Mouse (Mus musculus): ENCODE measurements around the gene R3hcc1l. TPM values are rescaled to one million over a fixed set of nuclear protein-coding genes. Genes with fewer than 3 reads are reported as not detected.

The R3hcc1l gene
- total RNA-seq (2018; cell fraction: chromatin; rRNA removed): 100 to 1,000 TPM in 13 of 26 experiments, 10 to 100 TPM in 13; 64.3 to 363 (median 99.7) TPM
- total RNA-seq (2018; cell fraction: cytosol; rRNA removed): 10 to 100 TPM; 20.2 to 48.6 (median 25.5) TPM
- 100 to 1,000 TPM in 1 of 26 experiments, 10 to 100 TPM in 25; 28.5 to 103 (median 63.8) TPM for total RNA-seq (2018; cell fraction: nucleus; rRNA removed)
- polyA plus RNA-seq (2018): 23.8 to 42.0 TPM (median 33.8 TPM) in 3 replicates

GRCm38 (mm10) chr19:42518620-42519310, at the start of gene R3hcc1l:
Gene R3hcc1l (plus strand): TSS chr19:42518759.
- peak within 1 kb of the TSS; percentile 64 for H3K4me3 ChIP-seq (ENCODE audit: inconsistent target)
- H3K27ac ChIP-seq: peak within 1 kb of the TSS; percentile 79
- H3K36me3 ChIP-seq (ENCODE audit: inconsistent target): no peaks in the 10 kb centered on the region
- peaks cover 51% of the 10 kb centered on the region for H3K79me2 ChIP-seq (ENCODE audit: inconsistent target)
- whole genome bisulfite sequencing (ENCODE audit: missing documents): 2% methylated on average over 44 of the region's 59 CpGs

GRCm38 (mm10) chr19:42471571-42471970, 47.0 kb upstream of the R3hcc1l start:
- H3K4me3 ChIP-seq (ENCODE audit: inconsistent target): no peak overlapping the region
- 89% methylated on average over 4 of the region's 4 CpGs for WGBS (ENCODE audit: missing documents)
- H3K79me2 ChIP-seq (ENCODE audit: inconsistent target): no peaks in the 10 kb centered on the region
- no peaks in the 10 kb centered on the region for H3K36me3 ChIP-seq (ENCODE audit: inconsistent target)
- no peak overlapping the region for H3K27ac ChIP-seq

- H3K36me3 ChIP-seq (ENCODE audit: inconsistent target): no peaks in the 10 kb centered on the region
- H3K4me3 ChIP-seq (ENCODE audit: inconsistent target): no peak overlapping the region
- H3K27ac ChIP-seq: no peak overlapping the region
- no peaks in the 10 kb centered on the region for H3K79me2 ChIP-seq (ENCODE audit: inconsistent target)
- WGBS (ENCODE audit: missing documents): 39% methylated on average over 10 of the region's 11 CpGs
Measured at GRCm38 (mm10) chr19:42472831-42473230, 45.7 kb upstream of the R3hcc1l start.

- Histone ChIP-seq H3K27ac (no peak overlapping the region), H3K4me3 (ENCODE audit: inconsistent target) (no peak overlapping the region), H3K79me2 (ENCODE audit: inconsistent target) (no peaks in the 10 kb centered on the region), H3K36me3 (ENCODE audit: inconsistent target) (no peaks in the 10 kb centered on the region)
- 65% methylated on average over 5 of the region's 5 CpGs for WGBS (ENCODE audit: missing documents)
Measured at GRCm38 (mm10) chr19:42477769-42478168, 40.8 kb upstream of the R3hcc1l start.

GRCm38 (mm10) chr19:42478303-42478702, 40.3 kb upstream of the R3hcc1l start:
- Histone ChIP-seq H3K4me3 (ENCODE audit: inconsistent target) (no peak overlapping the region), H3K27ac (no peak overlapping the region), H3K36me3 (ENCODE audit: inconsistent target) (no peaks in the 10 kb centered on the region), H3K79me2 (ENCODE audit: inconsistent target) (no peaks in the 10 kb centered on the region)
- WGBS (ENCODE audit: missing documents): 69% methylated on average over 12 of the region's 12 CpGs

GRCm38 (mm10) chr19:42485443-42485842, 33.1 kb upstream of the R3hcc1l start:
- H3K79me2 ChIP-seq (ENCODE audit: inconsistent target): no peaks in the 10 kb centered on the region
- 67% methylated on average over 7 of the region's 7 CpGs for WGBS (ENCODE audit: missing documents)
- H3K4me3 ChIP-seq (ENCODE audit: inconsistent target): no peak overlapping the region
- no peak overlapping the region for H3K27ac ChIP-seq
- no peaks in the 10 kb centered on the region for H3K36me3 ChIP-seq (ENCODE audit: inconsistent target)

- Histone ChIP-seq H3K4me3 (ENCODE audit: inconsistent target) (no peak overlapping the region), H3K27ac (no peak overlapping the region), H3K36me3 (ENCODE audit: inconsistent target) (no peaks in the 10 kb centered on the region), H3K79me2 (ENCODE audit: inconsistent target) (no peaks in the 10 kb centered on the region)
- WGBS (ENCODE audit: missing documents): 65% methylated on average over 3 of the region's 3 CpGs
Measured at GRCm38 (mm10) chr19:42487261-42487660, 31.3 kb upstream of the R3hcc1l start.

GRCm38 (mm10) chr19:42493257-42493917, 25.2 kb upstream of the R3hcc1l start:
- no peaks in the 10 kb centered on the region for H3K36me3 ChIP-seq (ENCODE audit: inconsistent target)
- WGBS (ENCODE audit: missing documents): 65% methylated on average over 5 of the region's 5 CpGs
- no peaks in the 10 kb centered on the region for H3K79me2 ChIP-seq (ENCODE audit: inconsistent target)
- H3K27ac ChIP-seq: no peak overlapping the region
- no peak overlapping the region for H3K4me3 ChIP-seq (ENCODE audit: inconsistent target)

- WGBS (ENCODE audit: missing documents): 68% methylated on average over 3 of the region's 3 CpGs
- H3K79me2 ChIP-seq (ENCODE audit: inconsistent target): no peaks in the 10 kb centered on the region
- no peaks in the 10 kb centered on the region for H3K36me3 ChIP-seq (ENCODE audit: inconsistent target)
- H3K4me3 ChIP-seq (ENCODE audit: inconsistent target): no peak overlapping the region
- no peak overlapping the region for H3K27ac ChIP-seq
Measured at GRCm38 (mm10) chr19:42504156-42504555, 14.4 kb upstream of the R3hcc1l start.

- 87% methylated on average over 9 of the region's 9 CpGs for WGBS (ENCODE audit: missing documents)
- H3K27ac ChIP-seq: no peak overlapping the region
- H3K79me2 ChIP-seq (ENCODE audit: inconsistent target): no peaks in the 10 kb centered on the region
- H3K36me3 ChIP-seq (ENCODE audit: inconsistent target): no peaks in the 10 kb centered on the region
- H3K4me3 ChIP-seq (ENCODE audit: inconsistent target): no peak overlapping the region
Measured at GRCm38 (mm10) chr19:42509625-42510024, 8.9 kb upstream of the R3hcc1l start.

- WGBS (ENCODE audit: missing documents): 54% methylated on average over 16 of the region's 16 CpGs
- H3K27ac ChIP-seq: no peak overlapping the region
- H3K36me3 ChIP-seq (ENCODE audit: inconsistent target): no peaks in the 10 kb centered on the region
Measured at GRCm38 (mm10) chr19:42510276-42511171, 8.0 kb upstream of the R3hcc1l start.

GRCm38 (mm10) chr19:42515656-42516055, 2.9 kb upstream of the R3hcc1l start:
- H3K4me3 ChIP-seq (ENCODE audit: inconsistent target): no peak overlapping the region
- H3K79me2 ChIP-seq (ENCODE audit: inconsistent target): peaks cover 20% of the 10 kb centered on the region
- no peak overlapping the region for H3K27ac ChIP-seq
- WGBS (ENCODE audit: missing documents): 88% methylated on average over 8 of the region's 8 CpGs
- no peaks in the 10 kb centered on the region for H3K36me3 ChIP-seq (ENCODE audit: inconsistent target)

More at GRCm38 (mm10) chr19:42510276-42511171, 8.0 kb upstream of the R3hcc1l start:
- H3K79me2 ChIP-seq (ENCODE audit: inconsistent target): no peaks in the 10 kb centered on the region
- no peak overlapping the region for H3K4me3 ChIP-seq (ENCODE audit: inconsistent target)

- Histone ChIP-seq H3K79me2 (ENCODE audit: inconsistent target) (peaks cover 25% of the 10 kb centered on the region), H3K4me3 (ENCODE audit: inconsistent target) (no peak overlapping the region), H3K36me3 (ENCODE audit: inconsistent target) (no peaks in the 10 kb centered on the region), H3K27ac (no peak overlapping the region)
- WGBS (ENCODE audit: missing documents): 95% methylated on average over 8 of the region's 8 CpGs
Measured at GRCm38 (mm10) chr19:42516121-42516520, 2.4 kb upstream of the R3hcc1l start.

- Histone ChIP-seq H3K36me3 (ENCODE audit: inconsistent target) (no peaks in the 10 kb centered on the region), H3K27ac (no peak overlapping the region), H3K4me3 (ENCODE audit: inconsistent target) (peak overlapping the region; percentile 64), H3K79me2 (ENCODE audit: inconsistent target) (peaks cover 44% of the 10 kb centered on the region)
- 19% methylated on average over 21 of the region's 24 CpGs for WGBS (ENCODE audit: missing documents)
Measured at GRCm38 (mm10) chr19:42517957-42518619, 471 bp upstream of the R3hcc1l start.
